Mouse (Mus musculus): ENCODE measurements at regions not wholly inside any gene's neighbourhood (a gene's known extent, or its start where the extent isn't known, plus 50 kb on each side); places are given as distances from the start of the nearest gene placed in this dataset.
"Not testable (repeated sequence)": the region's sequence is repeated elsewhere in the genome, so short reads cannot be mapped to it uniquely, and the experiment has no call there.

DNA sequence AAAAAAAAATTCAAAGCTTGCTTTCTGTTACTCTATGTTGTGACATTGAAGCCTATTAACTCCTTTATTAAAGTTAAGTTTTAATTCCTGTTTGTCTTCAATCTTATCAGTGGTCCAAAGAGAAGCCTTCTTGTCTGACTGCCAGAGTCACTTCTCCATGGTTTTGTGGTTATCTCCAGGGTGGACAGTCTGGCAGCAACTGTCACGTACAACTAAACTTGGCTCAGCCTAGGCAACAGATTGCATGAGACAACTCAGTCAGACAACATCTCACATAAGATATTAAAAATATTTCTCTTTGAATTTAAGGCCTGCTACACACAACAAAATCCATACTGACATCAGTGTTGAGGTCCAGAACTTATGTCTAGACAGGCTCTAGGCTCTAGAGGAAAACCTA, 406.7 kb upstream of the Slc39a10 start:
- Histone ChIP-seq H3K27me3 (ENCODE audit: control insufficient read depth, insufficient read depth, low read length) (no peaks in the 10 kb centered on the region), H3K4me1 (ENCODE audit: control insufficient read depth, insufficient read depth, insufficient read length, low read length) (no peaks in the 10 kb centered on the region), H3K27ac (ENCODE audit: insufficient read depth, low read depth, low read length) (no peak overlapping the region), H3K4me3 (ENCODE audit: low read depth, low read length) (no peak overlapping the region), H3K36me3 (ENCODE audit: control insufficient read depth, insufficient read depth, low read length) (no peaks in the 10 kb centered on the region)
- 79% methylated on average over 1 of the region's 1 CpGs for WGBS
- no peak for TF ChIP-seq CTCF (IDR thresholded peaks at IDR 0.05; ENCODE audit: extremely low read depth, insufficient read length, insufficient replicate concordance, low read depth, low read length)
- no peak for TF ChIP-seq POLR2A (IDR thresholded peaks at IDR 0.05; ENCODE audit: low read depth, low read length)

DNA sequence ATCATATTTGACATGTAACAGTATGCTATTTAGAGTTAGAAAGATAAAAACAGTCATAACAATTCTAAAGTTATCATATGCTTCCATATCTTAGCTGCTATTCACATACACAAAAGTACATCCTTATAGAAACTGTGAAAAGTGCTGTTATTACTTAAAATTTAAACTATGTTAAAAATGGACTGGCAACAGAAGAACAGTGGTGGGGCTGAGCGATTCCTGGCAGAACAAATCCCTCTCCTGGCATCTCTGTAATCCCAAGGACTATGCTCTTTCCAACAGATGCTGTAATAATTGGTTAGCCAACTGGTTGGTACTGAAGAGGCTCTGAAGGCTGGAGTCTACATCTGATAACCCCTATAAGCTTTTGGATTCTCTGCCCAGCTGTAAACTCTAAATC, 393.0 kb upstream of the Slc39a10 start:
- 86% methylated on average over 1 of the region's 1 CpGs for WGBS
- no peaks in the 10 kb centered on the region for H3K27me3 ChIP-seq (ENCODE audit: control insufficient read depth, insufficient read depth, low read length)
- H3K36me3 ChIP-seq (ENCODE audit: control insufficient read depth, insufficient read depth, low read length) = no peaks in the 10 kb centered on the region
- TF ChIP-seq POLR2A (IDR thresholded peaks at IDR 0.05; ENCODE audit: low read depth, low read length) = no peak
- TF ChIP-seq CTCF (IDR thresholded peaks at IDR 0.05; ENCODE audit: extremely low read depth, insufficient read length, insufficient replicate concordance, low read depth, low read length) = no peak
- H3K27ac ChIP-seq (ENCODE audit: insufficient read depth, low read depth, low read length) = no peak overlapping the region
- H3K4me1 ChIP-seq (ENCODE audit: control insufficient read depth, insufficient read depth, insufficient read length, low read length) = no peaks in the 10 kb centered on the region
- H3K4me3 ChIP-seq (ENCODE audit: low read depth, low read length) = no peak overlapping the region

DNA sequence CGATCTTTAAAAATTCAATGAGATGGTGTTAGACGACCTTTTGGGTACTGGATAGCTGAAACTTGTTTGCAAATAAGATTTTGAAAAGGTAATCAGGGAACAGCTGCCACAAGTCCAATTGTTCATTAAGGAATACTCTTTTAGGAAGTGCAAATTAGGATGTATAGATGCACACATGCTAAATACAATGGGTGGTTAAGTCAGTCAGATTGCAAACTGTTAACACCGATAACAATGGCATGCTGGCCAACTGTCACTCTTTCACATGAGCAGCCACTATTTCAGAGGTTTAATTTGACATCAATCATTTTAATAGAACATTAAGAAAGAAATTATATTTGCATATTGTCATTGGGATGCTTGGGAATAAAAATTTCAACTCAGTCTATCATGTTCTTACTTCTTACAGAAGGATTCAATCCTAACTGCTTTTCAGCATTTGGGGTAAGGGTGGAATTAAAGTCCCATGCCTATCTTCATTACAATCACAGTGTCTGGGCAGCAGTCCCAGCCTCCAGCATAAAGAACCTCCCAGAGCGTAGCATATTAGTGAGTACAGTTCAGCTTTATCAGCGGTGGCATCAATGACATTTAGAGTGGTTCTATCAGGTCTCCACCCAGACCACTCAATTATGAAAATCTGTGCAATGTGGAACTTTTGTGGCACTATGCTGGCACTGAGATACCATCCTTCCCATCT, 385.8 kb upstream of the Slc39a10 start:
- Histone ChIP-seq H3K4me1 (ENCODE audit: control insufficient read depth, insufficient read depth, insufficient read length, low read length) (no peaks in the 10 kb centered on the region), H3K27me3 (ENCODE audit: control insufficient read depth, insufficient read depth, low read length) (no peaks in the 10 kb centered on the region), H3K27ac (ENCODE audit: insufficient read depth, low read depth, low read length) (no peak overlapping the region), H3K36me3 (ENCODE audit: control insufficient read depth, insufficient read depth, low read length) (no peaks in the 10 kb centered on the region), H3K4me3 (ENCODE audit: low read depth, low read length) (no peak overlapping the region)
- no peak for TF ChIP-seq POLR2A (IDR thresholded peaks at IDR 0.05; ENCODE audit: low read depth, low read length)
- no peak for TF ChIP-seq CTCF (IDR thresholded peaks at IDR 0.05; ENCODE audit: extremely low read depth, insufficient read length, insufficient replicate concordance, low read depth, low read length)
- WGBS = 74% methylated on average over 5 of the region's 5 CpGs

DNA sequence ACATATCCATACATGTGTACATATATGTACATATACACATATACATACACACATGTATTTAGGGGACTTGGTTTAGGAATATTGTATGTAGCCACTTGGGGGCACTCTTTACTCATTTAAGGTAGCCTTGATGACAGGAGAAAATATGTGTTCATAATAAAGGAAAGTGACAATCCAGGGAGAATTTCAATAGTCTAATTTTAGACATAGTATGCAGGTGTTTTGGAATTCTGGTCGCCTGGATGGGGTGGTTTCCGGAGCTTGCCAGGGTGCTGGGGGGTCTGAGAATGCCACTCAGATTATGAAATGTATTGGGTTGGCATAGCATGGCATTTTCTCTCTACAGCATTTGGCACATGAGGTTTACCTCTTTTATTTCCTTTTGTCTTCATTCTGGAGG, 385.2 kb upstream of the Slc39a10 start:
- Histone ChIP-seq H3K27ac (ENCODE audit: insufficient read depth, low read depth, low read length) (no peak overlapping the region), H3K27me3 (ENCODE audit: control insufficient read depth, insufficient read depth, low read length) (no peaks in the 10 kb centered on the region), H3K36me3 (ENCODE audit: control insufficient read depth, insufficient read depth, low read length) (no peaks in the 10 kb centered on the region), H3K4me3 (ENCODE audit: low read depth, low read length) (no peak overlapping the region), H3K4me1 (ENCODE audit: control insufficient read depth, insufficient read depth, insufficient read length, low read length) (no peaks in the 10 kb centered on the region)
- 23% methylated on average over 2 of the region's 2 CpGs for WGBS
- no peak for TF ChIP-seq CTCF (IDR thresholded peaks at IDR 0.05; ENCODE audit: extremely low read depth, insufficient read length, insufficient replicate concordance, low read depth, low read length)
- TF ChIP-seq POLR2A (IDR thresholded peaks at IDR 0.05; ENCODE audit: low read depth, low read length) = no peak

DNA sequence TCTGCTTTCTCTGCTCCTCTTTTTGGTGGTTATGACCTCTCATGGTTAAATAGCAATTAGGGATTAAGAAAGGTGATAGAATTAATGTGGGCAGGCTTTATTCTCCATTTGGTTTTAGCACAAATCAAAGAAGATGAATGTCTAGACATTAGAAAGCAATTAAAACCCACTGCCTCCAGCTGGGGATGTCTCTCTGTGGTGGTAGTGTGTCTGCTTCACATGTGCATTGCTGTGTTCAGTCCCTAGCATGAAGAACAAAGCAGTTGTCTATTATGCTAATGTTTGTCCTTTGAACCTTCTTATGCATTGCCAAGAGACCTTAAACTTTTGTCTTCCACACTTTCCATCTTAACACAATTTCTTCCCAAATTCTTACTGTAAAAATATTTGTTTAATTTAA, 379.5 kb upstream of the Slc39a10 start:
- Histone ChIP-seq H3K27ac (ENCODE audit: insufficient read depth, low read depth, low read length) (no peak overlapping the region), H3K4me1 (ENCODE audit: control insufficient read depth, insufficient read depth, insufficient read length, low read length) (no peaks in the 10 kb centered on the region), H3K36me3 (ENCODE audit: control insufficient read depth, insufficient read depth, low read length) (no peaks in the 10 kb centered on the region), H3K4me3 (ENCODE audit: low read depth, low read length) (no peak overlapping the region), H3K27me3 (ENCODE audit: control insufficient read depth, insufficient read depth, low read length) (no peaks in the 10 kb centered on the region)
- TF ChIP-seq POLR2A (IDR thresholded peaks at IDR 0.05; ENCODE audit: low read depth, low read length) = no peak

DNA sequence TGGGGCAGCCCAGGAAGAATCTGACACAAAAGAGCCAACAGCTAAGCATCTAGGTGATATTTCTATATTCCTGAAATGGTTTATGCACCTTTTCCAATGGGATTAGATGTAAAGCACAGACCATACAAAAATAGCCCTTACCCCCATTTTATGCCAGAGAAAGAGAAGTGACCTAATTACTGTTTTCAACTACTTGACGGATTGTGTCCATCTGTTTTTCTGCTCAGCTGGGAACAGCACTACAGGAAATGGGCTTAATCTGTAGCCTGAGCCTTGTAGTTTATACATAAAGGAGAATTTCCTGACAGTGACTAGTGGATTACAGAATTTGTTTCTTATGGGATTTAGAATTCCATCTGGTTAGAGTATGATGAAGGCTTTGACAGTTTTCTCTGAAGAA, 371.0 kb upstream of the Slc39a10 start:
- H3K4me3 ChIP-seq (ENCODE audit: low read depth, low read length) = no peak overlapping the region
- no peaks in the 10 kb centered on the region for H3K36me3 ChIP-seq (ENCODE audit: control insufficient read depth, insufficient read depth, low read length)
- no peaks in the 10 kb centered on the region for H3K4me1 ChIP-seq (ENCODE audit: control insufficient read depth, insufficient read depth, insufficient read length, low read length)
- TF ChIP-seq POLR2A (IDR thresholded peaks at IDR 0.05; ENCODE audit: low read depth, low read length) = no peak
- TF ChIP-seq CTCF (IDR thresholded peaks at IDR 0.05; ENCODE audit: extremely low read depth, insufficient read length, insufficient replicate concordance, low read depth, low read length) = no peak
- H3K27ac ChIP-seq (ENCODE audit: insufficient read depth, low read depth, low read length) = no peak overlapping the region
- 75% methylated on average over 1 of the region's 1 CpGs for WGBS
- no peaks in the 10 kb centered on the region for H3K27me3 ChIP-seq (ENCODE audit: control insufficient read depth, insufficient read depth, low read length)

DNA sequence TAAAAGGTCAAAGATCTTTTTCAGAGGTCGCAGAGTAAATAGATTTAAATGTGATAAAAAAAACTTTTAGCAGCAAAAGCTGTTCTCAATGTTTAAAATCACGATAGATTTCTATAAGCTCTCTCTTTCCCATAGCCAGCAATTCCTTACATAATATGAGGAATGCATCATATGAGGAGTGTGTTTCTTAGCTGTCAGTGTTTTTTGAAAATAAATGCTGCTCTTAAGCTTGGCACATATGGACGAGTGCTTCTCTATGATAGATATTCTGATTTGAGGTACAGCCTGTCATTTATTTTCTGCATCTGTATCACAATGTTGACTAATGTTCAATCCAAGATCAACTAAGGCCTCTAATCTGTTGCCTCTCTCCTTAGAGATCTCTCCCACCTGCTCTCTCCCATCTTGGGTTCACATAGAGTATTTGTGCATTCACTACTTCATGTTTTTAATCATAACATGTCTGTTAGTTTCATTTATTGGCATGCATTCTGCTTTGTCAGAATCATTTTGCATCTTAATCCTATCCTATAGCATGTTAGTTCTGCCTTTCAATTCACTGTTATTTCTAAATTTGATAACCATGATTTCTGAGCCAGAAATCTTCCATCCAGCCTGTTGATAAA, 369.0 kb upstream of the Slc39a10 start:
- no peaks in the 10 kb centered on the region for H3K4me1 ChIP-seq (ENCODE audit: control insufficient read depth, insufficient read depth, insufficient read length, low read length)
- no peak overlapping the region for H3K4me3 ChIP-seq (ENCODE audit: low read depth, low read length)
- no peaks in the 10 kb centered on the region for H3K27me3 ChIP-seq (ENCODE audit: control insufficient read depth, insufficient read depth, low read length)
- H3K36me3 ChIP-seq (ENCODE audit: control insufficient read depth, insufficient read depth, low read length) = no peaks in the 10 kb centered on the region
- no peak overlapping the region for H3K27ac ChIP-seq (ENCODE audit: insufficient read depth, low read depth, low read length)
- TF ChIP-seq CTCF (IDR thresholded peaks at IDR 0.05; ENCODE audit: extremely low read depth, insufficient read length, insufficient replicate concordance, low read depth, low read length) (no peak), POLR2A (IDR thresholded peaks at IDR 0.05; ENCODE audit: low read depth, low read length) (no peak)
- 65% methylated on average over 3 of the region's 3 CpGs for WGBS

DNA sequence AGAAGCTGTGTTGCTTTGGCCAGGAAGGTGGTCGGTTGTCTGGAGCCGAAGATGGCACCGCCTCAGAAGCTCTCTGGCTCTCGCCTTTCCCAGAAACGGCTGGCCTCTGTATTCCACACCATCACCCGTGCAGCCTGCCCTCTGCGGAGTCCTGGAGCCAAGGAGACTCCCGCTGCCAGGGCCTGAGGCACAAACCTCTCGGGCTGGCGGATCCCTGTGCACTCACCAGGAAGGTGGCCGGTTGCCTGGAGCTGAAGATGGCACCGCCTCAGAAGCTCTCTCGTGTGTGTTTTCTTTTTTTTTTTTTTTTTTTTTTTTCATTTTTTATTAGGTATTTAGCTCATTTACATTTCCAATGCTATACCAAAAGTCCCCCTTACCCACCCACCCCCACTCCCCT, 358.1 kb upstream of the Slc39a10 start:
- not testable (repeated sequence) for H3K27me3 ChIP-seq (ENCODE audit: control insufficient read depth, insufficient read depth, low read length); H3K36me3 ChIP-seq (ENCODE audit: control insufficient read depth, insufficient read depth, low read length); H3K27ac ChIP-seq (ENCODE audit: insufficient read depth, low read depth, low read length); H3K4me1 ChIP-seq (ENCODE audit: control insufficient read depth, insufficient read depth, insufficient read length, low read length); H3K4me3 ChIP-seq (ENCODE audit: low read depth, low read length)
- 88% methylated on average over 13 of the region's 13 CpGs for WGBS
